Mouse (Mus musculus) limb, embryonic 12.5 days (tissue): ENCODE data around the gene Fgfr2. TPM values are rescaled to one million over a fixed set of nuclear protein-coding genes. Genes with fewer than 3 reads are reported as not detected.

ENCODE experiments used
- ATAC-seq: fragments of 200-750 bp; cut with Nextera tagmentation; 2 replicates; pipeline ENCODE4 v1.8.0; 2017; ENCODE audit warnings: low read depth, moderate TSS enrichment; ENCODE audit not compliant: insufficient number of reproducible peaks, insufficient read depth, low FRiP score, low TSS enrichment
- H3K27ac ChIP-seq: fragments of 300-500 bp; sonication (generic); 2 replicates; pipeline ENCODE4 v1.5.1; 2016; ENCODE audit warnings: mild to moderate bottlenecking, moderate library complexity
- H3K27me3 ChIP-seq: fragments of 300-500 bp; sonication (generic); 2 replicates; pipeline ENCODE4 v1.6.1; 2016; ENCODE audit warnings: mild to moderate bottlenecking, moderate library complexity
- H3K36me3 ChIP-seq: fragments of 300-500 bp; sonication (generic); 2 replicates; pipeline ENCODE4 v1.6.1; 2016; ENCODE audit warnings: mild to moderate bottlenecking, moderate library complexity
- H3K4me1 ChIP-seq: fragments of 300-500 bp; sonication (generic); replicated peaks from 2 replicates; pipeline ENCODE4 v1.6.1; 2016
- H3K4me2 ChIP-seq: fragments of 300-500 bp; sonication (generic); 2 replicates; pipeline ENCODE4 v1.6.1; 2016; ENCODE audit warnings: mild to moderate bottlenecking, moderate library complexity
- H3K4me3 ChIP-seq: fragments of 300-500 bp; sonication (generic); replicated peaks from 2 replicates; pipeline ENCODE4 v1.5.1; 2016; ENCODE audit warnings: mild to moderate bottlenecking
- H3K9ac ChIP-seq: fragments of 300-500 bp; sonication (generic); replicated peaks from 2 replicates; pipeline ENCODE4 v1.6.1; 2016; ENCODE audit warnings: mild to moderate bottlenecking, moderate library complexity
- H3K9me3 ChIP-seq: fragments of 300-500 bp; sonication (generic); 2 replicates; pipeline ENCODE4 v1.6.1; 2016; ENCODE audit warnings: mild to moderate bottlenecking, moderate library complexity
- WGBS: fragments of 180-500 bp; shearing (Covaris S2); methylation state at CpG from one replicate; pipeline ENCODE4 v1.1.7; 2016; 5-methylcytosine and 5-hydroxymethylcytosine counted together
- polyA plus RNA-seq: library from polyadenylated mRNA; unstranded; fragments of >200 nt; fragmentation: Nextera tagmentation; extraction: Ambion mirVana; gene quantifications from 2 replicates; pipeline ENCODE4 v1.2.1, GENCODE M21; 2016

Gene Fgfr2
- polyA plus RNA-seq, 1 experiment from 2014 or later: 112 TPM

DNA sequence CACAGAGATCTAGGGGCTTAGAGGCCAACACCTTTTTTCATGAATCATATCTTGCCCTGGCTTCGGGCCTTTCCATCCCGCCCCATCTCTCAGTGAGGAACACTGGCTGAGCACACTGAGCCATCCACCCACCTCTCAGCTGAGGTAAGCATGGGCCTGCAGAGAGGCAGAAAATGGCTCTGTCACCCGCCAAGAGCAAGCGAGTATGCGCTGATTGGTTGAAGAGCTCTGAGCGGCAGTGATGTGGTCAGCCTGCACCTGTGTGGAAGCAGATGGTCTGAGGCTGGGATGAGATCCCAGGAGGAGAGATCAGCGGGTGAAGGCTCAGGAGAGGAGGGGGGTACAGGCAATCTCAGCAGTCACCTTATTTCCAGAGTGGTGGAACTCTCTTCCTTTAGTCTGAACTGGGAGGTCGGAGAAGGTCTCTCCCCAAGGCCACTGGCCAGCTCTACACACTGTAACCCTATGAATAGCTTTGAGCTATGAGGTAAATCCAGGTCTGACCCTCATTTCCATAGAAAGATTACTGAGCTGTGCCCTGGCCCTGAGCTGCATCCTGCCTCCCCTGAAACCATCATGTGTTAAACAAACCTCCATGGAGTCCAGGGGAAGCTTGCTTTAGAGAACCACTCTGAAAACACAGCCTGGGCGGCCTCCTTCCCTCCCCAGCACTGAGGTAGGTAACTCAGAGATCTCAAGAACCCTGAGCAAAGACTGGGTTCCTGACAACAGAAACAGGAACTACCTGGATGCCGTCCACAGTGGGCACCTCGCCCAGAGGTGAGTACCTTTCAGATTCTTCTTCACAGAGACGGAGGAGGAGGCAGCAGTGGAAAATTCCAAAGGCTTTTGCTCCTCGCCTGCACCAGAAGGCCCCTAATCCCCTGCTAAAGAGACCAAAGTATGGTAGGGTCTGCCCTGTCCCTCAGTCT is 316.0 kb downstream of the Fgfr2 start:
- Histone ChIP-seq H3K36me3 (peaks cover 1% of the 10 kb centered on the region; the same call in 1 of the 2 replicates), H3K4me3 (no peak overlapping the region), H3K27ac (peak overlapping the region; percentile 86), H3K4me1 (peaks cover 83% of the 10 kb centered on the region), H3K4me2 (peak overlapping the region; percentile 8; the same call in 1 of the 2 replicates), H3K27me3 (no peaks in the 10 kb centered on the region), H3K9ac (no peak overlapping the region; the same call in none of the 2 replicates), H3K9me3 (no peaks in the 10 kb centered on the region)
- no peak for ATAC-seq
- WGBS: 71% methylated on average over 13 of the region's 13 CpGs

DNA sequence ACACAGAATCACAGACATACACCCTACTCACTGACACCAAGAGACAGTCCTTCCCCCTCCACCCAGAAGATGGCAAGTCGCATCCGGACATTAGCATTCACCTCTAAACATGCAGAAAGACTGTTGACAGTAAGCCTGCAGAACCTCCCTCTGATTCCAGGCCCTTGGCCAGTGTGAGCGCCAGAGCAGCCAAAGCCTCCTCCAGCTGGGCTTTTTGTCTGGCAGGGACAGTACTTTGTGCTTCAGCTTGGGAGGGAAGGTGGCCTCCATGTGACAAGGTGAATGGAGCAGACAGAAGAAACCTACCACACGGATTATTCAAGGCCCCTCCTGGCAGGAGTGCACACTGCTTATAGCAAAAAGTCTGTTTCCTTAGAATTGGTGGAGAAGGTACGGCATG is 316.9 kb downstream of the Fgfr2 start:
- Histone ChIP-seq H3K4me1 (peaks cover 74% of the 10 kb centered on the region), H3K36me3 (peaks cover 9% of the 10 kb centered on the region; the same call in 1 of the 2 replicates), H3K4me2 (no peak overlapping the region), H3K27ac (no peak overlapping the region), H3K27me3 (no peaks in the 10 kb centered on the region), H3K9ac (no peak overlapping the region), H3K9me3 (no peaks in the 10 kb centered on the region), H3K4me3 (no peak overlapping the region)
- no peak for ATAC-seq
- 81% methylated on average over 5 of the region's 5 CpGs for WGBS

DNA sequence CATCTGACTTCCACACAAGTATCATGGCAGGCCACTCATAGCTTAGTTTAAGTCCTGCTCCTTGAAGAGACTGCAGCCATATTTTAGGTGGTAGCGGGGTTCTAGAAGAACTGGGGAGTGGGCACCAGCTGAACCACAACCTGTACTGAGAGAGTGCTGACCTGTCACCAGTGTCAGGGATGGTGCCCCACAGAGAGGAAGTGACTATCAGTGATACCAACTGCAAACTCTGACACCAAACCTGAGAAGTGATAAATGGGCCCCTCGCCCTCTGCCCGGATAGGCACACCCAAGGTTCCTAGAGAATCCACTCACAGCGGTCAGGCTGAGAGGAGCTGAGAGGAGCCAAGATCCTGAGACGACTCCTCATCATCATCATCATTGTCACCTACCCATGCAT is 318.2 kb downstream of the Fgfr2 start:
- H3K4me1 ChIP-seq: peaks cover 68% of the 10 kb centered on the region
- 76% methylated on average over 5 of the region's 5 CpGs for WGBS
- no peaks in the 10 kb centered on the region for H3K27me3 ChIP-seq
- H3K9ac ChIP-seq: no peak overlapping the region
- no peak overlapping the region for H3K4me2 ChIP-seq
- H3K36me3 ChIP-seq: peaks cover 12% of the 10 kb centered on the region; the same call in 1 of the 2 replicates
- ATAC-seq: no peak
- no peaks in the 10 kb centered on the region for H3K9me3 ChIP-seq
- no peak overlapping the region for H3K27ac ChIP-seq
- no peak overlapping the region for H3K4me3 ChIP-seq

DNA sequence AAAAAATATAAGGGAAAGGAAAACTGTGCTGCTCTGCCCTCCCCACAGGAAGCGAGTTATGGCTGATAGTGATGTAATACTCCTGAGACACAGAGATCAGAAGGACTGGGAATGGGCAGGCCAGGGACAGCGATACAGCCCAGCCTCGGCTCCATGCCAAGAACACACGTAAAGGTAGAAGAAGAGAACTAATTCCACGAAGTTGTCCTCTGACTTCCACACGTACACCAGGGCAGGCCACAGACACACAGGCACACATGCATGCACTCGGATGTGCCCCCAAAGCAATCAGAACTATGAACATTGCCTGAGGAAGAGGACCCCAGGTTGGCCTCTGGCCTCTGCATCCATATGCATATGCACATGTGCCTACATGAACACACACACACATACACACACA is 318.7 kb downstream of the Fgfr2 start:
- no peak overlapping the region for H3K9ac ChIP-seq
- H3K4me3 ChIP-seq: no peak overlapping the region
- H3K4me1 ChIP-seq: peaks cover 68% of the 10 kb centered on the region
- H3K36me3 ChIP-seq: peaks cover 14% of the 10 kb centered on the region; the same call in 1 of the 2 replicates
- no peak overlapping the region for H3K27ac ChIP-seq
- ATAC-seq: no peak
- 86% methylated on average over 7 of the region's 7 CpGs for WGBS
- H3K4me2 ChIP-seq: no peak overlapping the region
- no peaks in the 10 kb centered on the region for H3K27me3 ChIP-seq
- no peaks in the 10 kb centered on the region for H3K9me3 ChIP-seq

DNA sequence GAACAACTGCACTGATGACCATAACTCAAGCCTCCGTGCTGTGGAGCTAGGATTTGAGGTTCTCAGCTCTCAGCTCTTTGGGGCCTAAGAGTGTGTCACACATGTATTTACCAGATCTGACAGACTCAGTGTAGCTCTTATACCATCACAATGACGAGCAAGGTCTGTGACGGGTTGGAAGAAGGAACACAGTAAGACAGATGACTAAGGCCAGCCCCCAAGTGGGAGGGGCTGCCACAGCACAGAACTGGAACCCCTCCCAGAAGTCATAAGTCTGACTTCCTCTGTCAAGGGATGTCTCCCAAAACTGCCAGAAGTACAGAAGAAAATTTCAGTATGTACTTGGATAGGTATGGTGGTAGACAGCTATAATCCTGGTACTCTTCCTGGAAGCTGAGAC is 319.2 kb downstream of the Fgfr2 start:
- Histone ChIP-seq H3K9me3 (no peaks in the 10 kb centered on the region), H3K27ac (no peak overlapping the region), H3K4me3 (no peak overlapping the region), H3K4me1 (peaks cover 65% of the 10 kb centered on the region), H3K9ac (no peak overlapping the region), H3K36me3 (peaks cover 14% of the 10 kb centered on the region; the same call in 1 of the 2 replicates), H3K4me2 (no peak overlapping the region), H3K27me3 (no peaks in the 10 kb centered on the region)
- ATAC-seq: no peak
- WGBS: 80% methylated on average over 3 of the region's 3 CpGs

DNA sequence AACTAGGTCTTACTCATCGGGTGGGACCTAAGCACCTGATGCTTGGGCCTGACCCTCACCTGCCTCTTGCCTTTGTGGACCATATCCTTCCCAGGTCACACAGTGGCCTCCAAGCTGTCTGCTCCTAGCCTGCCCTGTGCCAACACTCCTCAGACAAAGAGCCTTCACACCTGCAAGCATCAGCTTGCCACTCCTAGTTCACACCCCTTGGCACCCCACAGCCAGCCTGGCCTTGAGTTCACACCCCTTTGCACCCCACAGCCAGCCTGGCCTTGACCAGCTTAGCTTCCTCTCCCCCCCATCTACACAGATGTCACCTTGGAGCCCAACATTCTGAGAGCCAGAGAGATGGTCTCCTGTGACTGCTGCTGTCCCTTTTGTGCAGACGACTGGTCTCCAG is 319.8 kb downstream of the Fgfr2 start:
- Histone ChIP-seq H3K4me2 (no peak overlapping the region), H3K4me3 (no peak overlapping the region), H3K27ac (no peak overlapping the region), H3K4me1 (peaks cover 59% of the 10 kb centered on the region), H3K36me3 (peaks cover 17% of the 10 kb centered on the region; the same call in 1 of the 2 replicates), H3K9ac (no peak overlapping the region), H3K27me3 (no peaks in the 10 kb centered on the region), H3K9me3 (no peaks in the 10 kb centered on the region)
- ATAC-seq: no peak
- 73% methylated on average over 2 of the region's 2 CpGs for WGBS

DNA sequence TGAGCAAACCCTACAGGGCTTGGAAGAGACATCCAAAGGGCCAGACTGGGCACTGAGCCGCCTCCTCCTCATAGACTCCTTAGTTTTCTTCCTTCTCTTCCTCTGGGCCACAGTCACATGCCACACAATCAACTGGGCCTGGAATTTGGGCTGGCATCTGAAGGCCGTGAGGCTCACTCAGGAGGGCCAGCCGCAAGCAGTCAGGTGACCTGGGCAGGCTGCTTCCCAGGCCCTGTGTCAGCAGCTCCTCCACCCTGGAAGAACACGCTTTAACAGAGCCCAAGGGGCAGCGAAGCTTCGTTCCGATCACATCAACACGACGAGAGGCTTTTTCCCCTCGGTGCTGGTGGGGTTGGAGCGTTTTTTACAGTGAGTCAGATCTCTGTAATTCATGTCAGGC is 320.5 kb downstream of the Fgfr2 start:
- peaks cover 22% of the 10 kb centered on the region; the same call in 1 of the 2 replicates for H3K36me3 ChIP-seq
- H3K4me1 ChIP-seq: peaks cover 52% of the 10 kb centered on the region

DNA sequence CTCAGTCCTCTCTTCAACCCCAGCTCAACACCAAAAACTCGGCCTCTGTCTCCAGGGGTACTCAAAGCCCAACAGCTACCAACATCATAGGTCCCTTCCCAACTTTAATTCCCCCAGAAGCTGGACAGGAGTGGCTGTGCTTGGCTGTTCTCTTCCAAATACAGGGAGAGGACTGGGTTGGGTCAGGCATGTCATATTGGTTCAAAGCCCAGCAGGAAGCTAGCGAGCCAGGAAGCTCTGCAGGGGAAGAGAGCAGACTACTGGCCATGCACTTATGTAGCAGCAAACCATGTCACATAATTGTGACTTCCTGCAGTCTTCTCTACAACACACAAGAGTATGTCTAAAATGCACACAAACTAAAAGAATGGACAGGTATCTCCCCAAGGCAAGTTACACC is 321.1 kb downstream of the Fgfr2 start:
- Histone ChIP-seq H3K36me3 (peaks cover 22% of the 10 kb centered on the region; the same call in 1 of the 2 replicates), H3K27me3 (no peaks in the 10 kb centered on the region), H3K27ac (no peak overlapping the region), H3K4me3 (no peak overlapping the region), H3K4me2 (no peak overlapping the region), H3K9ac (no peak overlapping the region), H3K9me3 (no peaks in the 10 kb centered on the region), H3K4me1 (peaks cover 46% of the 10 kb centered on the region)
- WGBS: 72% methylated on average over 2 of the region's 2 CpGs
- ATAC-seq: no peak

More for the DNA sequence above, 320.5 kb downstream of the Fgfr2 start:
- WGBS: 84% methylated on average over 11 of the region's 11 CpGs
- Histone ChIP-seq H3K27ac (0 out of 2 replicates have a peak overlapping the region, but pooled peaks have one; percentile 23), H3K27me3 (no peaks in the 10 kb centered on the region), H3K9ac (no peak overlapping the region), H3K4me2 (no peak overlapping the region), H3K9me3 (no peaks in the 10 kb centered on the region), H3K4me3 (no peak overlapping the region)
- no peak for ATAC-seq

DNA sequence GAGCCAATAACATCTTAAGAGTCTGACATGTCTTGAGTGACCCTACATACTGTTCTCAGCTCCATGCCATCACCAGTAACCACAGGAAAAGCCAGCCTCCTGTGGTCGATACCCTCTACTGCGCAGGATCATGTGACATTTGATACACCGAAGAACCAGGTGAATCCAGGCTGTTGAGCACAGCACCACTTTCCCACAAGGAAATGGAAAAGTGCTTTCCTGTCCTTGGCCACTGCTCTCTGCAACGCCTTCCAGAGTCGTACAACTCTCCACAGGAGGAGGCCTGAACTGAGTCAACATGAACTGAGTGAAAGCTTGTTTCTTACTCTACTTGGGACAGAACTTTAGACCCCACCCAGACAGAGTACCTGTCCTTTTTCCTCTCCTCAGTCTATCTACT is 321.6 kb downstream of the Fgfr2 start:
- Histone ChIP-seq H3K4me2 (no peak overlapping the region), H3K9ac (no peak overlapping the region), H3K9me3 (no peaks in the 10 kb centered on the region), H3K27me3 (no peaks in the 10 kb centered on the region), H3K36me3 (peaks cover 22% of the 10 kb centered on the region; the same call in 1 of the 2 replicates), H3K4me3 (no peak overlapping the region), H3K27ac (no peak overlapping the region), H3K4me1 (peaks cover 40% of the 10 kb centered on the region)
- 82% methylated on average over 5 of the region's 5 CpGs for WGBS
- no peak for ATAC-seq

DNA sequence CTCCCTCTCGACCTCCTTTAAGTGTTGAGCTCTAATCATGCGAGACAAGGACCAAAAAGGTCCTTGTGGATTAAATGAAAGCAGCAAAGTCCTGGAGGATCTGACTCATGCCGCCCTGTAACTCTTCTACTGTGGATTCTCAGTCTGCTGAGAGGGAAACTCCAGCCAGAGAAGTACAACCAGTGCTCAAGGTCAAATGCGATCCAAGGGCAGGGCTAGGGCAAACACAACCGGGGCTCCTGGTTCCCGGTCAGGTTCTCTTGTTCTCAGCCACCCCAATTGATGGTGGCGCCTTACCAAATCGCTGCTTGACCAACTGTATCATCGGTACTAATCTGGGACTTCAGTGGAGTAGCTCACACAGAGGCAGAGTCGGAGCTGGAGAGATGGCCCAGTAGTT is 322.3 kb downstream of the Fgfr2 start:
- peaks cover 22% of the 10 kb centered on the region; the same call in 1 of the 2 replicates for H3K36me3 ChIP-seq

DNA sequence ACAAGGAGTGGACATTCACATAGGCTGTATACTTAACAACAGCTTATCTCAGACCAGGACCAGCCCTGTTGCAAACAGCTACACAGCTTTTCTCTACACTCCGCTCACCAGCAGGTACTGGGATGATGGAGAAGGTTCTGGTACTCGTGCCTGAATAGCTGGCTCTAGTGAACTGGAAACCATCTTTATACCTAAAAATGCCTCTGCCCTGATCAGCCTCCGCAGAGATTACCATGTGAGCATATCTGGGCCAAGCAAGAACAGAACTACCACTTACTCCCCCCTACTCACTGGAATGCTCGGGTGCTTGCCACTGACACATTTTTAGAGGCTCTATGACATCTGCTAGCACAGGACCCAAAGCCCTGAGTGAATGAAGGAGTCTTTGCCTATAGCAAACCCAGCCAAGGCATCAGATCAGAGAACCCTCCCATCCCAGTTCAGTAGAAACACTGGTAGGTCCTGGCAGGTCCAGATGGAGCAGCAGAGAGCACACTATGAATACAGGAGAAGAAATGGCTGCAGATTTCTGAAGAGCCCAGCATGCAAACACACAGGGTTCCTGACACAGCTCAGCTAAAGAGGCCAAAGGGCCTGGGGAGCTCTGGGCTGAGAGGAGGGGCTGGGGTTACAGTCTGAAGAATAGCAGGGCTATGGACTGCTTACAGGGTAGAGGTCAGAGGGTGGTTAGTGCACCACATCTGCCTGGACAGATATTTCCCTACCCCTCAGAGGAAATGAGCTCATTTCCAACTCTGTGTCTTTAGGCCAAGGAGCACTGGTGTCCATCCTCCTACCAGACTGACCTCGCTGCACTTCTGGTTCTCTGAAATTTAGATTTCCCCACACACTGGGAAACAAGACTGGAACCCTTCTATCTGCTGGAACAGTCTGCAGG is 323.8 kb downstream of the Fgfr2 start:
- Histone ChIP-seq H3K4me1 (peaks cover 34% of the 10 kb centered on the region), H3K27me3 (no peaks in the 10 kb centered on the region), H3K27ac (no peak overlapping the region), H3K36me3 (peaks cover 22% of the 10 kb centered on the region; the same call in 1 of the 2 replicates), H3K9me3 (no peaks in the 10 kb centered on the region), H3K4me3 (no peak overlapping the region), H3K9ac (no peak overlapping the region), H3K4me2 (no peak overlapping the region)
- 94% methylated on average over 5 of the region's 5 CpGs for WGBS
- ATAC-seq: no peak

More for the DNA sequence above, 322.3 kb downstream of the Fgfr2 start:
- Histone ChIP-seq H3K9ac (no peak overlapping the region), H3K4me3 (no peak overlapping the region), H3K27ac (no peak overlapping the region), H3K27me3 (no peaks in the 10 kb centered on the region), H3K9me3 (no peaks in the 10 kb centered on the region), H3K4me2 (no peak overlapping the region), H3K4me1 (peaks cover 38% of the 10 kb centered on the region)
- no peak for ATAC-seq
- WGBS: 91% methylated on average over 10 of the region's 10 CpGs
